Mouse (Mus musculus) heart, embryonic 14.5 days (tissue): ENCODE results near the gene Bsx. TPM values are rescaled to one million over a fixed set of nuclear protein-coding genes. Genes with fewer than 3 reads are reported as not detected.

Experiments used
- ATAC-seq: fragments of 200-750 bp; cut with Nextera tagmentation; 2 replicates; pipeline ENCODE4 v1.8.0; 2017; ENCODE audit warnings: low read depth, moderate TSS enrichment; ENCODE audit not compliant: insufficient number of reproducible peaks, insufficient read depth, low FRiP score
- H3K27ac ChIP-seq, 2 experiments: fragments of 200-500 bp in 1 of 2; fragments of 300-500 bp in 1 of 2; sonication (generic) in 1 of 2; replicated peaks in 1 of 2; 2 replicates each; pipeline ENCODE4 v1.5.1; 2012 to 2014; ENCODE audit warnings: low read depth in 2 of 2, low read length in 2 of 2, control low read depth in 1 of 2, mild to moderate bottlenecking in 1 of 2, mixed read lengths in 1 of 2; ENCODE audit not compliant: control insufficient read depth in 1 of 2, insufficient read depth in 1 of 2
- H3K27me3 ChIP-seq: fragments of 300-500 bp; sonication (generic); 2 replicates; pipeline ENCODE4 v1.6.1; 2014; ENCODE audit warnings: mild to moderate bottlenecking, low read length, control low read depth; ENCODE audit not compliant: control insufficient read depth, insufficient read depth
- H3K36me3 ChIP-seq: fragments of 300-500 bp; sonication (generic); 2 replicates; pipeline ENCODE4 v1.6.1; 2014; ENCODE audit warnings: mild to moderate bottlenecking, control low read depth, low read length, mixed read lengths; ENCODE audit not compliant: control insufficient read depth, insufficient read depth
- H3K4me1 ChIP-seq, 2 experiments: fragments of 200-500 bp in 1 of 2; fragments of 300-500 bp in 1 of 2; sonication (generic) in 1 of 2; 2 replicates each; pipeline ENCODE4 v1.6.1; 2012 to 2014; ENCODE audit warnings: low read length in 2 of 2, control low read depth in 1 of 2, mixed read lengths in 1 of 2; ENCODE audit not compliant: control insufficient read depth in 2 of 2, insufficient read depth in 2 of 2
- H3K4me2 ChIP-seq: fragments of 300-500 bp; sonication (generic); 2 replicates; pipeline ENCODE4 v1.6.1; 2014; ENCODE audit warnings: mild to moderate bottlenecking, low read length
- H3K4me3 ChIP-seq, 2 experiments: fragments of 200-500 bp in 1 of 2; fragments of 300-500 bp in 1 of 2; sonication (generic) in 1 of 2; 2 replicates each; pipeline ENCODE4 v1.5.1; 2012 to 2014; ENCODE audit warnings: low read length in 2 of 2, mild to moderate bottlenecking in 2 of 2, control low read depth in 1 of 2, low read depth in 1 of 2, moderate library complexity in 1 of 2; ENCODE audit not compliant: control insufficient read depth in 1 of 2, insufficient read depth in 1 of 2
- H3K9ac ChIP-seq: fragments of 300-500 bp; sonication (generic); 2 replicates; pipeline ENCODE4 v1.6.1; 2014; ENCODE audit warnings: mild to moderate bottlenecking, low read length
- H3K9me3 ChIP-seq: fragments of 300-500 bp; sonication (generic); 2 replicates; pipeline ENCODE4 v1.6.1; 2016; ENCODE audit warnings: low read length, control low read depth; ENCODE audit not compliant: control insufficient read depth
- WGBS: fragments of 180-500 bp; shearing (Covaris S2); extraction: QIAGEN DNeasy Blood & Tissue Kit; methylation state at CpG from one replicate; pipeline ENCODE4 v1.1.7; 2014; 5-methylcytosine and 5-hydroxymethylcytosine counted together
- polyA plus RNA-seq: library from polyadenylated mRNA; unstranded; fragments of >200 nt; fragmentation: Nextera tagmentation; extraction: Ambion mirVana; gene quantifications from 2 replicates; pipeline ENCODE4 v1.2.1, GENCODE M21; 2014

The Bsx gene
- polyA plus RNA-seq, 1 experiment from 2014 or later = not detected

DNA sequence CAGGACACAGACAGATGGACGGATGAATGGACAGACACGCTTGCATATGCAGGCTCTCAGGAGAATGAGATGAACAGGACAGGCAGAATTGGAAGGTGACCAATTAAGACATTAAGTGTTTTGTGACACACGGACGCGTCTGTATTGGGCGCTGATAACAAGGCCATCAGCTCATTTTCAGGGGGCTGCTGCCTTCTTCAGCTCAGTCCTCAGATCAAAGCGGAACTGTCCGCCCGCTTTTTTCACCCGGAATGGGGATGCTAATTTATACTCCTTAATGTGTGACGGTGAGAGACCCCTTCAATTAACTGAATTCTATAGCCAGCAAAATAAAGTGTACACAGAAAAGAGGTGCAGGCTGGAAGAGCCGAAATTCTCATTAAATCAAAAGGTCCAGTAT lies 15.5 kb downstream of the Bsx start:
- Histone ChIP-seq H3K9me3 (no peaks in the 10 kb centered on the region), H3K4me3 (no peak overlapping the region), H3K9ac (no peak overlapping the region), H3K36me3 (no peaks in the 10 kb centered on the region), H3K27ac (no peak overlapping the region), H3K4me2 (no peak overlapping the region), H3K27me3 (peaks cover 40% of the 10 kb centered on the region), H3K4me1 (no peaks in the 10 kb centered on the region)
- WGBS = 43% methylated on average over 12 of the region's 12 CpGs
- ATAC-seq = no peak

DNA sequence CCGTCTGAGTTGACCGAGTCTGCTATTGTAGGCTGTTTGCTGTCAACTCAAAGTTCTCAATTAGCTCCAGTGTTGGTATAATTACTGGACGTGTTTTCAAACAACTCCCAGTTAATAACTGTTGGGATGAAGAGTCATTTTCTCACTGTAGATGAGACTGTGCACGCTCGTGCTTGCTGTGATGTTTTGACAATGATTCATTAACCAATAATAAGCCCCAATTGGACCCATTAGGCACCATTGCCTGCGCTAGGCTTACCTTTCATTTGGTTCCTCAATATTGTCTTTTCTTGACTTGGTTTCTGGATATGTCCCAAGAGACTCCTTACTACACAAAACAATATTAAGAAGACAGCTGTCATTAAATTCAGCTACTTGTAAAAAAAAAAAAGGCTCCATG lies 18.5 kb downstream of the Bsx start:
- Histone ChIP-seq H3K36me3 (no peaks in the 10 kb centered on the region), H3K27me3 (peaks cover 29% of the 10 kb centered on the region), H3K9ac (no peak overlapping the region), H3K4me3 (no peak overlapping the region), H3K9me3 (no peaks in the 10 kb centered on the region), H3K4me2 (no peak overlapping the region), H3K27ac (no peak overlapping the region), H3K4me1 (no peaks in the 10 kb centered on the region)
- no peak for ATAC-seq
- 76% methylated on average over 6 of the region's 6 CpGs for WGBS

DNA sequence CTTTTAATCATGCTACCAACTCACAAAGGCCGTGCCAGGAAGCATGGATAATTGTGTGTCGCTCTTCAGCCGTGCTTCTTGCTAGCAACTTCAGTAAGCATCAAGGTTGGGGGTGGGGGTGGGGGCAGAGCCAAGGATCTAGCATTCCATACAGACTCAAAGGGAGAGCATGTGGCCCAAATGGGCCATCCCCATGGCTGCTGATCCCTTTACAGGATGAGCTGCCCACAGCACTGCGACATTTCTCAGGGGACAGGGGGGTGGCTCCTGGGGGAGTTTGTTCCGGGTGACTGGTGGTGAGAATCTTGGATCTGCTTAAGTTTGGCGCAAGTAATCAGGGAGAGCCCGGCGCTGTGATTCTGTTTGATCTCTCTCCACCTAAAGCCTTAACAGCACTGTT lies 33.5 kb downstream of the Bsx start:
- no peak for ATAC-seq
- Histone ChIP-seq H3K27me3 (0 out of 2 replicates have a peak, but pooled peaks cover 4% of the 10 kb centered on the region), H3K9me3 (no peaks in the 10 kb centered on the region), H3K4me1 (no peaks in the 10 kb centered on the region), H3K4me3 (no peak overlapping the region), H3K36me3 (no peaks in the 10 kb centered on the region), H3K9ac (no peak overlapping the region), H3K4me2 (no peak overlapping the region), H3K27ac (no peak overlapping the region)
- WGBS = 26% methylated on average over 8 of the region's 8 CpGs

DNA sequence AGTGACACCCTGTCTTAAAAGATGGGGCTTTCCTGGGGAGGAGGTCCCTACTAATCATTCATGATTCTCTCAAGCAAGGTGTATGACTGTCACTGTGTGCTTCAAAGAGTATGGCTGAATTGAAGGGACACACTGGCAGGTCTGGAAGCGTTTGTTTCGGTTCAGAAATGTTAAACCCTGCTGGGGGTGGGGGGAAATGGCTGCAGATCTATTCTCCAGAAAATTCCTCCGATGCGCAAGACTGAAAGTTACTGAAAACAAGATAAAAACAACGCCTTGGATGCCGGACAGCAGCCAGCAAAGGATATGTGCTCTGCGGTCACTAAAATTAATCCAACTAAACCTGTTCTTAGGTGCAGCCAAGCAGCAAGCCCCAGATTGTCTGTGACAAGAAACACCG lies 34.5 kb downstream of the Bsx start:
- Histone ChIP-seq H3K27ac (no peak overlapping the region), H3K4me2 (no peak overlapping the region), H3K4me3 (no peak overlapping the region), H3K4me1 (no peaks in the 10 kb centered on the region), H3K27me3 (0 out of 2 replicates have a peak, but pooled peaks cover 4% of the 10 kb centered on the region), H3K36me3 (no peaks in the 10 kb centered on the region), H3K9me3 (no peaks in the 10 kb centered on the region), H3K9ac (no peak overlapping the region)
- 80% methylated on average over 8 of the region's 8 CpGs for WGBS
- ATAC-seq = no peak

DNA sequence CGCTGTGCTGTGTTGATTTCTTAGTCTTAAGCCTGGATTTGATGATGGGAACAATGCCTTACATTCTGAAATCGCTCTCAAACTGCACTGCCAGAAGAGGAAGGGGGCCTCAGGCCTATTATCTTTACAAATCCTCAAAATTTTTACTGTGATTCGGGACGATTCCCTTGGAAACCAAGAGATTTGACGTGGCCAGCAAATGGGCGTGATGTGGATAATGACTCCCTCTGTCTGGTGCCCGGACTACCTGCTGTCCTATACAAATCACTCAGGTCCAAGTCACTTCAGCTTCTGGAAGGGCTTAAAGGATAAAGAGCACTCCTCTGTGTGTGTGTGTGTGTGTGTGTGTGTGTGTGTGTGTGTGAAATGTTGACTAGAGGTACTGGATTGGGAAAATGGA lies 35.0 kb downstream of the Bsx start:
- H3K27me3 ChIP-seq = 0 out of 2 replicates have a peak, but pooled peaks cover 4% of the 10 kb centered on the region
- H3K36me3 ChIP-seq = no peaks in the 10 kb centered on the region
- no peaks in the 10 kb centered on the region for H3K9me3 ChIP-seq
- H3K27ac ChIP-seq = no peak overlapping the region
- H3K4me3 ChIP-seq = no peak overlapping the region
- H3K4me1 ChIP-seq = no peaks in the 10 kb centered on the region
- H3K9ac ChIP-seq = no peak overlapping the region
- H3K4me2 ChIP-seq = no peak overlapping the region
- no peak for ATAC-seq
- 75% methylated on average over 7 of the region's 7 CpGs for WGBS

DNA sequence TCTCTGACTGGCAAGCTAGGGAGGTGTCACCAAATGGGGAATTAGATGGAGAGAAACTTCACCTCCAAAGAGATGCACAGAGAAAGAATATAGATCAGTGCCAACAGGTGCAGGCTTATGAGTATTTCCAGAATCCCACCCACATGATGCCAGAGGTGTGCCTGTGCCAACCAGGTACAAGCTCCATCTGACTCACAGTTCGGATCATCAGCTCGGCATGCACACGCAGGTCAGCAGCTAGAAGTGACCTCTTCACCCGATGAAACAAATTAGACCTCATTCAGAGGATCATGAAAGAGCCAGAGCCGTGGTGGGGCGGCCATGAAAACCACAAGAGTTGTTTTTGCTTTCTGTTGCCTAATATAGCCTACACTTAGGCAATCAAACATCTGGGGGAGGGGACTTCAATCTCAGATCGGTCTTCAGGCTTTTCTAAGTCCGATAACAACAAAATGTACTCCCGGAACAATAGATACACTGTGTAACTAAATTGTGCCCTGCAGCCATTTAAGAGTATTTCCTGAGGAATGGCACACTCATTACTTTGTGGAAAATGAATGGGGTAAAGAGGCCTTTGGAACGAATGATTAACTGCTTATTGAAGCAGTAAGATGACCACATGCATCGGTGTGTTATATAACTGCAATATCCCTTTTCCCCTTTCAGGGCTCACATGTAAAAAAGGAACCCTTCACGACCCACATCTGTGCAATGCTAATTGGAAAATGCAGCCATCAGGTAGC lies 44.1 kb downstream of the Bsx start:
- 65% methylated on average over 12 of the region's 12 CpGs for WGBS
- no peak for ATAC-seq
- Histone ChIP-seq H3K9ac (no peak overlapping the region), H3K36me3 (no peaks in the 10 kb centered on the region), H3K27me3 (no peaks in the 10 kb centered on the region), H3K27ac (no peak overlapping the region), H3K4me1 (0 out of 4 replicates have a peak, but pooled peaks cover 0 to 2% of the 10 kb centered on the region in 2 experiments), H3K4me2 (no peak overlapping the region), H3K9me3 (no peaks in the 10 kb centered on the region), H3K4me3 (no peak overlapping the region)

DNA sequence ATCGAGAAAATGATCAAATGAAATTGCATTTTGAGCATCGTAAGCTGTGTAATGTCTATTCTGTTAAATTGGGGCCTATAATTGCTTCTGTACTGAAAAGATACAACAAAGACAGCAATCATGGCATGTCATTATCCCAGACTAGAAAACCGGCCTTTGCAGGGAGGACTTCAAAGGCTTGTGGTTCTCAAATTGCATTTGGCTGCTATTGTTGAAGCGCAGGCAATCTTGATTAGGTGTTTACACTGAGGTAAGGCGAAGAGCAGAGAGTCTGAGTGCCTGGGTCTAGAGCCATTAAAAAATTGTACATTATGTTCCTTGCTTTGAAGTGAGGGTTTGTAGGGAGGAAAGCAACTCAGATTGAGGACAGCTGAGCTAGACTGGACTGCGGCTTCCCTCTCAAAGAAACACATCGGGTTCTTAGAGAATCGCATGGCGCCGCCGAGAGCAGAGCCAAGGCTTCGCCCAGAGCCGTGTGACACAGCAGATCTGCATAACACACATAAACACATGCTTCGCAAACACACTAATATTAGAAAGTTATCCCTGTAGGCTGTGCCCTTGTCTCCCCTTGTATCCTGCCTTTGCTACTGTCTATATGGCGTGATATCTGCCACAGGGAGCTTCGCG lies 53.5 kb downstream of the Bsx start:
- H3K9me3 ChIP-seq = no peaks in the 10 kb centered on the region
- WGBS = 80% methylated on average over 17 of the region's 17 CpGs
- H3K9ac ChIP-seq = no peak overlapping the region
- H3K4me3 ChIP-seq = no peak overlapping the region
- no peak overlapping the region for H3K27ac ChIP-seq
- H3K4me2 ChIP-seq = no peak overlapping the region
- no peak for ATAC-seq
- H3K4me1 ChIP-seq = no peaks in the 10 kb centered on the region
- H3K27me3 ChIP-seq = no peaks in the 10 kb centered on the region
- H3K36me3 ChIP-seq = no peaks in the 10 kb centered on the region
